Mouse (Mus musculus): ENCODE measurements around the gene Dynlrb2.

GRCm38 (mm10) chr8:116552778-116553177, 48.0 kb downstream of the Dynlrb2 start:
- TF ChIP-seq CTCF (IDR thresholded peaks at IDR 0.05; ENCODE audit: extremely low read depth, insufficient read depth, low read length): no peak
- no peak for TF ChIP-seq POLR2A (IDR thresholded peaks at IDR 0.05; ENCODE audit: extremely low read depth, insufficient read depth, low read length)
